Mouse (Mus musculus): Measurements from ENCODE around the gene Trim47. TPM values are rescaled to one million over a fixed set of nuclear protein-coding genes. Genes with fewer than 3 reads are reported as not detected.

Gene Trim47
- total RNA-seq, 2 experiments from 2014 or later = 5.2 to 8.0 TPM

- DNase-seq (ENCODE audit: extremely low spot score in 1 of 2, low spot score in 2 of 2) = no peak
- Histone ChIP-seq H3K4me3 (no peak overlapping the region), H3K27ac (no peak overlapping the region)
- intact Hi-C loops (cut with DNase I) = no loop called here
- TF ChIP-seq CTCF (IDR thresholded peaks at IDR 0.05) = no peak
Observed at GRCm38 (mm10) chr11:116150960-116151359, 23.9 kb upstream of the Trim47 start.

GRCm38 (mm10) chr11:116149341-116149740, 22.3 kb upstream of the Trim47 start:
- H3K4me3 ChIP-seq = no peak overlapping the region
- no peak for DNase-seq (ENCODE audit: extremely low spot score in 1 of 2, low spot score in 2 of 2)
- TF ChIP-seq CTCF (IDR thresholded peaks at IDR 0.05) = no peak
- intact Hi-C loops (cut with DNase I) = no loop called here
- peak overlapping the region; percentile 20; the same call in 1 of the 2 replicates for H3K27ac ChIP-seq

- DNase-seq (ENCODE audit: extremely low spot score in 1 of 2, low spot score in 2 of 2) = peak; percentile 48 to 64
- Histone ChIP-seq H3K27ac (peak overlapping the region; percentile 20; the same call in 1 of the 2 replicates), H3K4me3 (no peak overlapping the region)
- intact Hi-C loops (cut with DNase I) = no loop called here
- TF ChIP-seq CTCF (IDR thresholded peaks at IDR 0.05) = no peak; the same call in 1 of the 2 replicates
Observed at GRCm38 (mm10) chr11:116148761-116149221, 21.8 kb upstream of the Trim47 start.

- intact Hi-C loops (cut with DNase I) = loop anchor here (2.0 kb wide), 1 partner anchor 20 kb away; no protein-coding TSS in a partner anchor
- no peak for TF ChIP-seq CTCF (IDR thresholded peaks at IDR 0.05)
- Histone ChIP-seq H3K4me3 (no peak overlapping the region), H3K27ac (peak overlapping the region; percentile 84)
- DNase-seq (ENCODE audit: extremely low spot score in 1 of 2, low spot score in 2 of 2) = peak; percentile 70 to 75
Observed at GRCm38 (mm10) chr11:116146294-116146985, 19.4 kb upstream of the Trim47 start.

GRCm38 (mm10) chr11:116145481-116146293, 18.7 kb upstream of the Trim47 start:
- no peak for TF ChIP-seq CTCF (IDR thresholded peaks at IDR 0.05)
- peak in 1 of 2 experiments; percentile 31 for DNase-seq (ENCODE audit: extremely low spot score in 1 of 2, low spot score in 2 of 2)
- intact Hi-C loops (cut with DNase I) = loop anchor here (2.0 kb wide), 1 partner anchor 21 kb away; no protein-coding TSS in a partner anchor
- Histone ChIP-seq H3K4me3 (no peak overlapping the region), H3K27ac (peak overlapping the region; percentile 84)

- intact Hi-C loops (cut with DNase I) = no loop called here
- TF ChIP-seq CTCF (IDR thresholded peaks at IDR 0.05) = no peak
- DNase-seq (ENCODE audit: extremely low spot score in 1 of 2, low spot score in 2 of 2) = no peak
- H3K27ac ChIP-seq = no peak overlapping the region
- no peak overlapping the region for H3K4me3 ChIP-seq
Observed at GRCm38 (mm10) chr11:116143468-116143867, 16.5 kb upstream of the Trim47 start.

- DNase-seq (ENCODE audit: extremely low spot score in 1 of 2, low spot score in 2 of 2) = no peak
- no peak for TF ChIP-seq CTCF (IDR thresholded peaks at IDR 0.05)
- Histone ChIP-seq H3K27ac (no peak overlapping the region), H3K4me3 (no peak overlapping the region)
- intact Hi-C loops (cut with DNase I) = no loop called here
Observed at GRCm38 (mm10) chr11:116142211-116142991, 15.4 kb upstream of the Trim47 start.

GRCm38 (mm10) chr11:116138468-116139138, 11.6 kb upstream of the Trim47 start, which contains the start of gene Mrpl38:
TSS of gene Mrpl38 (minus strand) at chr11:116138868.
- DNase-seq (ENCODE audit: extremely low spot score in 1 of 2, low spot score in 2 of 2) = peak; percentile 74 to 80
- H3K27ac ChIP-seq = peak within 1 kb of the TSS; percentile 79
- TF ChIP-seq CTCF (IDR thresholded peaks at IDR 0.05) = peak; percentile 75
- peak within 1 kb of the TSS; percentile 84 for H3K4me3 ChIP-seq
- intact Hi-C loops (cut with DNase I) = loop anchor here (2.0 kb wide), 2 partner anchors 60 to 84 kb away; partner anchors contain the start of genes Acox1 and Ten1

- Histone ChIP-seq H3K27ac (peak overlapping the region; percentile 79), H3K4me3 (peak overlapping the region; percentile 84)
- intact Hi-C loops (cut with DNase I) = loop anchor here (2.0 kb wide), 2 partner anchors 61 to 85 kb away; partner anchors contain the start of genes Acox1 and Ten1
- no peak for DNase-seq (ENCODE audit: extremely low spot score in 1 of 2, low spot score in 2 of 2)
- TF ChIP-seq CTCF (IDR thresholded peaks at IDR 0.05) = no peak
Observed at GRCm38 (mm10) chr11:116138096-116138467, 11.1 kb upstream of the Trim47 start.

GRCm38 (mm10) chr11:116134171-116134570, 7.2 kb upstream of the Trim47 start:
- DNase-seq (ENCODE audit: extremely low spot score in 1 of 2, low spot score in 2 of 2) = no peak
- H3K4me3 ChIP-seq = no peak overlapping the region
- no peak overlapping the region for H3K27ac ChIP-seq
- TF ChIP-seq CTCF (IDR thresholded peaks at IDR 0.05) = no peak
- intact Hi-C loops (cut with DNase I) = loop anchor here (5.0 kb wide), 2 partner anchors 112 to 197 kb away; no protein-coding TSS in a partner anchor

- H3K27ac ChIP-seq = no peak overlapping the region
- intact Hi-C loops (cut with DNase I) = loop anchor here (5.0 kb wide), 2 partner anchors 111 to 196 kb away; no protein-coding TSS in a partner anchor
- no peak overlapping the region for H3K4me3 ChIP-seq
- DNase-seq (ENCODE audit: extremely low spot score in 1 of 2, low spot score in 2 of 2) = no peak
- no peak for TF ChIP-seq CTCF (IDR thresholded peaks at IDR 0.05)
Observed at GRCm38 (mm10) chr11:116133497-116133896, 6.5 kb upstream of the Trim47 start.
